Mouse (Mus musculus): Measurements from ENCODE around the gene Dbx2. TPM values are rescaled to one million over a fixed set of nuclear protein-coding genes. Genes with fewer than 3 reads are reported as not detected.

Dbx2 gene
- not detected for total RNA-seq (2021)
- long read RNA-seq, experiment 1 = 0 reads
- long read RNA-seq, experiment 2 = 0 reads

DNA sequence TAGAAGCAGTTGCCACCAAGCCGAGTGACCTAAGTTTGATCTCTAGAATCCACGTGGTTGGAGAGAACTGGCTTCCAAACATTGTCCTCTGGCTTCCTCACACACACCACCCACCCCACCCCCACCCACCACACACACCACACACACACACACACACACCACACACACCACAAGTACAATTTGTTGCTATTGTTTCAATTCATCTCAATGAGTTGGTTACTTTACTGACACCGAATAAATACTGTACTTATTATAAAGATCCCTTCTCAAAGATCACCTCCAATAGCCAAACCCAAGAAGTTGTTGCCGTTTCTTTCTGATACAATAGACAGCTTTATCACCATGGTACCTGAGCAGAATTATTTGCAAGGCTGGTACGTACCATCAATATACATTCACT, at the start of gene Dbx2:
Gene Dbx2, minus strand, starts transcription at position 101 of the 400 bp plus-strand sequence.
- H3K27ac ChIP-seq = no peak within 1 kb of the TSS
- no peak for TF ChIP-seq CTCF (IDR thresholded peaks at IDR 0.05)
- H3K4me3 ChIP-seq = no peak within 1 kb of the TSS
- intact Hi-C loops (cut with DNase I) = no loop called here
- no peak for DNase-seq

DNA sequence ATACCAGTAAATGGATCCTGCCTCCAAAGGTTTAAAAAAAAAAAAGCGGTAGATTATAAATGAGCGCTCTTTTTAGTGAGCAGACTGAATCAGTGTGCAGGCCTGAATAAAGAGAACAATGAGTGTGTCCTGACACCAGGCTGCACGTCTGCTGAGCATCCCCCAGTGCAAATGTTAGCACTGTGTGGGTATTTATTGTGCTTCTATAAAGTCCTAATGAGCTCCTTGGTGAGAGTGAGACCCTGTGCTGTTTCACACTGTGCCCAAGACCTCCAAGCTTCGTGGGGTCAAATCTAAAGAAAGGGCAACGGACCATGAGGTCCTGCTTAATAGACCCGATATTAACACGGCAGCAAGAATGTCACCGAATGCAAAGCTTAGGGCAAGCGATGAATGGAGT, 46.4 kb upstream of the Dbx2 start:
- no peak for DNase-seq
- intact Hi-C loops (cut with DNase I) = no loop called here
- H3K4me3 ChIP-seq = no peak overlapping the region
- no peak overlapping the region for H3K27ac ChIP-seq
- TF ChIP-seq CTCF (IDR thresholded peaks at IDR 0.05) = no peak

DNA sequence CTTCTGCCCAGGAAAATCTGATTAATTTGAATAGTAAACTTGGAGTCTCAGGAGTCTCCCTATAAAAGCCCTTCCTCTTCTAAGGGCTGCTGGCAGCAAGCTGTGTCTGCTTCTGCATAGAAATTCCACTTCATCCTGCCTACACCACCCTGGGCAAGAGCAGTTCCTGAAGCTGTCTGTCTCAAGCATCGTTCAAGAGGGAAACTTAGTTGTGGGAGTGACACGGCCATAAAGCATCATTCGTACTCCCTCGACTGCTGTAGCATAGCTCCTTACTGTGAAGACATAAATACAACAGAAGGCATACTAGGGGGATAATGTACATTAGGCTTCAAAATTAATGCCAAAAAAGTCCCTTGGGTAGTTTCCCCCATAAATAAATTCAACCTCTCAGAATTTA, 45.8 kb upstream of the Dbx2 start:
- H3K27ac ChIP-seq = no peak overlapping the region
- DNase-seq = no peak
- no peak for TF ChIP-seq CTCF (IDR thresholded peaks at IDR 0.05)
- no peak overlapping the region for H3K4me3 ChIP-seq
- intact Hi-C loops (cut with DNase I) = no loop called here

DNA sequence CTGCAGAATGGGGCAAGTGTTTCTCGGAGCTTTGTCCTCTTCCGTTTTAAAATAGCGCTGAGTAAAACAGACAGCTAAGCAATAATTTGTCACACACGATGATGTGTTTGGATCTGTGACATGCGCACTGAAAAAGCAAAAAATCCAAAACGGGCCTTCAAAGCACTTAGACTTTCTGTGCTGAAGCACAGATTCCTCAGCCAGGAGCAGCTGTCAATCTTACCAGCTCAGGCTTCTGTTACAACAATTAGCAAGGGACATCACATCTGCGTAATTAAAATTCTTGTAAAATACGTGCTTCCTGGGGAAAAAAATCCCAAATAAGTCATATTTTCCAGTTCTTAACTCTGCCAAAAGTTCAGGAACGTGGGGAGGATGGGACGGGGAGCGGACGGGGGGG, 43.6 kb upstream of the Dbx2 start:
- Histone ChIP-seq H3K27ac (no peak overlapping the region), H3K4me3 (no peak overlapping the region; the same call in 1 of the 2 replicates)
- TF ChIP-seq CTCF (IDR thresholded peaks at IDR 0.05) = no peak
- no peak for DNase-seq
- intact Hi-C loops (cut with DNase I) = no loop called here

DNA sequence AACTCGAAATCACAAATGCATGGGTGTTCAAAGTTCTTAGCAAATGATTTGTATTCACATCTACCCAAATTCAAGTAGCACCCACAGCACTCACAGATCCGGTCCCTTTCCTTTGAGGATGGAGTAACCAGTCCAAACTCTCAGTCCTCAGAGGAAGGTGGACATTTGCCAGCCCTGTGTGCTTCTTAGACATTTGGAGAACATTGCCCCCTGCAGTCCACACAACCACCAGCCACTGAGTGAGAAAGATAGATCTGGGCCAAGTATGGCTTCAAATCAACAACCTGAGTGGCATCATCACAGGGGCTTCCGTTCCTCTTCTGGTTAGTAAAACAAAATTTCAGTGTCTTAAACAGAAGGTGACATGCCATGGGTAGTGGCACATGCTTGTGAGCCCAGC, 38.0 kb upstream of the Dbx2 start:
- Histone ChIP-seq H3K4me3 (no peak overlapping the region), H3K27ac (no peak overlapping the region)
- 0 out of 2 replicates have a peak, but pooled peaks have one; percentile 2 for TF ChIP-seq CTCF (IDR thresholded peaks at IDR 0.05)
- intact Hi-C loops (cut with DNase I) = no loop called here
- no peak for DNase-seq

DNA sequence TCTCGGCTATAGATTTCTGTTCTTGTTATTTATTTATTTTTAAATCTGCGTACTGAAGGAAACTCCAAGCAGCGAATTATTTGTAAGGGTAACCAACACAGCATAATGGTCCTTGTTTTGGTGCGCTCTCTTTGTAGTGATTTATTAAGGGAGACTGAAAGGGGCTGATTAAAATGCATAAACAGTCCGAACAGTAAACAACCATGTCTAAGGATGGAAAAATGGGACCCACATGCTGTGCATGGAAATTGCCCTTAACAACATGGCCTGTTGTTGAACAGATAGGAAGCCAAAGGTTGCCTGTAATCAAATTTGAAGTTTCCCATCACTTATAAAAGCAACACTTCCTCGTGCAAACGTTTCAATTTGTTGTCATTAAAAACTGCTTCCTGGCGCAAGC, 35.8 kb upstream of the Dbx2 start:
- Histone ChIP-seq H3K27ac (no peak overlapping the region), H3K4me3 (no peak overlapping the region)
- DNase-seq = no peak
- TF ChIP-seq CTCF (IDR thresholded peaks at IDR 0.05) = no peak
- intact Hi-C loops (cut with DNase I) = no loop called here

DNA sequence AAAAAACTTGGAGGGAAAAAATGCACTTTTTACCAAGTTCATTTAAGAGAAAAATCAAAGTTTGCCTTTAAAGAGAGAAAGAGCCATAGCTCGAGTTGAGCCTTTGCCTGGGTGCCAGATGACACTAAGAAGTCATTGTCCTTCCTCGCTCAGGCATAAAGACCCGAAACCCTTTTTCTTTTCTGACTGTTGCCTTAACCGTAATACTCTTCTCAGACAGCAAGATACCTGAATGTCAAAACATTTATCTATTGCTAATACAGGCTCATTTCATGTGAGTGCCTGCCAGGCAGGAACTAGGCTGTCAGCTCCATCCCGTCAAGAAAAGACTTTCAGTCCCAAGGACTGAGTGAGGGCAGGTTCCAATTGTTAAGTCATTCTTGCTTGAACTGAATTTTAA, 35.4 kb upstream of the Dbx2 start:
- TF ChIP-seq CTCF (IDR thresholded peaks at IDR 0.05) = no peak
- intact Hi-C loops (cut with DNase I) = no loop called here

DNA sequence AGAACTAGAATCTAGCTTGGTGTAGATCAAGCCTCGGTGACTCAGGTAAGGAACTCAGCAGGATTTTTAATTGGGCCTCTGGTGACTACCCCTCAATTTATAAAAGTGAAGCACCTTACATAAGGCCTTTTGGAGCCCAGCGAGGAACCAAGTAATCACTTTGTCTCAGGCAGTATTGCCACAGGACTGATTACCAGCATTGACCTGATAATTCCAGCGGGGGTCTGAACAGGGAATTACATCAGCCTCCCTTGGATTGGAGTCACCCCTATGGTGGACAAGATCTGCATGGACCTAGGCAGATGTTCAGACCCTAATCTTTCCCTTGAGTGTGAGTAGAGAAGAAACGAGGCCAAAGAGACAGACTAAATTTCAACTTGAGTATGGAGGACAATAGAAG, 26.9 kb upstream of the Dbx2 start:
- no peak overlapping the region for H3K4me3 ChIP-seq
- no peak for TF ChIP-seq CTCF (IDR thresholded peaks at IDR 0.05)
- intact Hi-C loops (cut with DNase I) = no loop called here
- no peak overlapping the region for H3K27ac ChIP-seq
- no peak for DNase-seq

More for the DNA sequence above, 35.4 kb upstream of the Dbx2 start:
- Histone ChIP-seq H3K27ac (no peak overlapping the region), H3K4me3 (no peak overlapping the region)
- DNase-seq = no peak

DNA sequence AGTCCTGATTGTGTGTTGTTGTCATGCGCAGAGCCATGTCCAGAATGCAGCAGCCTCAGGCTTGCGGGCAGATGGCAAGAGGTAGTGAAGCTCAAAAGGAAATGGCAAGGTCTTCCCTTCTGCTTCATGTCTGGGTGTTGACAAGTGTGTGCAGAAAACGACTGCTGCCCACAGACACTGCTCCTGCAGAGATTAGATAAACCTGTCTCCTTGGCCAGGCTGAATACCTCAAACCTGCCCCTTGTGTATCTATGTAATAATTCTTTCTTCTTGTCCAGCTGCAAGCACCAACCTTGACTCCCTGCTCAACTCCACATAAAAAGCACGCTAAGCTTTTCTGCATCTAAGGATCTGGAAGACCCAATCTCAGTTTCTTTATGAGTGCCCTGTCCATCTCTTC, 19.9 kb upstream of the Dbx2 start:
- Histone ChIP-seq H3K4me3 (no peak overlapping the region), H3K27ac (no peak overlapping the region)
- intact Hi-C loops (cut with DNase I) = no loop called here
- no peak for TF ChIP-seq CTCF (IDR thresholded peaks at IDR 0.05)
- DNase-seq = no peak

DNA sequence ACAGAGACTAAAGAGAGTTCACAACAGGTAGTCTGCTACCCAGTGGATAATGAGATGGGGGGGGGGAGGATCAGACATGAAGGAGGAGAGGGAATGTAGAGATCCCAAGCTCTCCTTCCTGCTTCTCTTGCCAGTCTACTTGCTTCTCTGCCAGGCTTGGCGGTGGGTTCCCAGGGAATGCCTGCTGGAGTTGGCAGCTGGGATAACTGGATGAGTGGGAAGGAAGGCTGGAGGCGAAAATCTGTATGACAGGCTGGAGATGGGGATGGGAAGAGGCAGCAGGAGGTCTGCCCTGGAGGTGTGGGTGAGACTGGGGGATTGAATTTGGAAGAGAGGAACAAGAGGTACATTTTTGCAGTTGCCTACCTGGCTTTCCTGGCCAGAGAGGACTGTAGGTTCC, 19.4 kb upstream of the Dbx2 start:
- no peak for TF ChIP-seq CTCF (IDR thresholded peaks at IDR 0.05)
- no peak overlapping the region for H3K27ac ChIP-seq
- intact Hi-C loops (cut with DNase I) = no loop called here
- no peak overlapping the region for H3K4me3 ChIP-seq
- DNase-seq = no peak

DNA sequence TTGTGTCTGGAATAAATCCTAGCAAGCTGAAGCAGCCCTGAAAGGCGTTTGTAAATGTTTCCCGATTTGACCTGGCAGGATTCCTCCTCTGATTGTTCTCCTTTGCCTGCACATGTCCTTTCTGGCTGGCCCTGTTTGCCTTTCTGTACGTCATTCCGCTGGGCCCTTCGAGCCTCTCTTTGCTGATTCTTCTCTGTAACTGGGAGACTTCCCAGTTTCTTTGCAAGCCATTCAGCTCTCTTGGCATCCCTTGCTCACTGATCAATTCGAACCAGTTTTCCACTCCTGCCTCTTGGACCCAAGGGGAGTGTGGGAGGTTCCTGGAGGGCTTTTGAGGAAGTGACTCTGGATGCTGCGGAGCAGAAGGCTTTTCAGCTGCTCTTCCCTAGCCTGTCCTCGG, 11.4 kb upstream of the Dbx2 start:
- peak; percentile 22 for DNase-seq
- no peak overlapping the region for H3K27ac ChIP-seq
- intact Hi-C loops (cut with DNase I) = no loop called here

DNA sequence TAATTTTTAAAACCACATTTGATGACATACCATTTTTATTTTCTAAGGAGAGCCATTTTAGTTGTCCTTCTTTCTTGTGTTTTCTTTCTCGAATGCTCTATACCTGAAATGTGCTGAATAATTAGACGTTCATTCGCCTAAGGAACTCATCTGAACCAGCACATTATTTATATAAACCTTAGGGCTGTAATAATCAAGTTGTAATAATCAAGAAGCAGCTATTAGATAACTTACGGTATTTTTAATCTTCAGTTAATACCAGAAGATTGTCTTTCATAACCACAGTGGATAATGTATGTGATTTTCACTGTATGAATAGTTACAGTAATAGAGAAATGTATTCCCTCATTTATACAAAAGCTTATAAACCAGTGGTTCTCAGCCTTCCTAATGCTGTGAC, 9.2 kb upstream of the Dbx2 start:
- Histone ChIP-seq H3K27ac (no peak overlapping the region), H3K4me3 (no peak overlapping the region)
- intact Hi-C loops (cut with DNase I) = no loop called here
- no peak for TF ChIP-seq CTCF (IDR thresholded peaks at IDR 0.05)
- DNase-seq = no peak

More for the DNA sequence above, 11.4 kb upstream of the Dbx2 start:
- no peak for TF ChIP-seq CTCF (IDR thresholded peaks at IDR 0.05)
- no peak overlapping the region for H3K4me3 ChIP-seq

DNA sequence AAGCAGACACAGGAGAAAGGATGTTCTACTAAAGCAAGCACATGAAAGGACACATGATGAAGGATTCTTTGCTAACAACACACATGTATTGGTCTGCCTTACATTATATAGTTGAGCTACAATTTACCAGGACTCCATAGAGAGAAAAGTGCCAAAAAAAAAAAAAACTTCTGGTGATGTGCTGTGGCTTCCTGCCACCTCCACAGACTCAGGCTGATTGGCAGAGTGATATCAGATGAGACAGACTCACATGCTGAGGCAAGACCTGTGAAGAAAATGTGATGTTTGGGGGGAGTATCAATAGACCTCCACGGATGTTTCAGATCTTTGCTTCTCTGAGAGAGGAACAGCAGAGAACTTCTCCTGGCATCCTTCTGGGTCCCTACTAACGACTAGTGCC, 6.0 kb upstream of the Dbx2 start:
- intact Hi-C loops (cut with DNase I) = no loop called here
- TF ChIP-seq CTCF (IDR thresholded peaks at IDR 0.05) = no peak
- no peak for DNase-seq

DNA sequence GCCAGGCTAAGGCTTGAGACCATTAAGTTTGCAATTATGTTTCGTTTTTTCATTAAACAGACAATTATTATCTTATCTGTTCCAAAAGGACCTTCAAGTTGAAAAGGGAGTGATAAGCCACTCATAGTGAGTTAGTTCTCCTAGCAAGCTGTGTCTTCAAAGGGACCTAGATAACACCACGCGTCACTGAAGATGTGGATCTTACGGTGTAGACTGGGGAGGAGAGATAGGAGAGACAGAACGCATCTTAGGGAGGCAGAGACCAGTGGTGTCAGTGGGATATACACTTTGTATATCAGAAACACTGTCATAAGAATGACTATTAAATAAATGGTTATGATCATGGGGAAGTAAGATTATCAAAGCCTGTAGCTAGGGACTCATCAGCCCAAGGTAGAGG, 4.6 kb upstream of the Dbx2 start:
- Histone ChIP-seq H3K4me3 (no peak overlapping the region), H3K27ac (no peak overlapping the region)
- no peak for DNase-seq
- intact Hi-C loops (cut with DNase I) = no loop called here
- TF ChIP-seq CTCF (IDR thresholded peaks at IDR 0.05) = no peak

More for the DNA sequence above, 6.0 kb upstream of the Dbx2 start:
- H3K27ac ChIP-seq = no peak overlapping the region
- no peak overlapping the region for H3K4me3 ChIP-seq
